Mouse (Mus musculus): Measurements from ENCODE around the gene Igbp1b. TPM values are rescaled to one million over a fixed set of nuclear protein-coding genes. Genes with fewer than 3 reads are reported as not detected.

Gene Igbp1b
- 0.60 and 0.61 TPM in 2 replicates for total RNA-seq (2014; rRNA removed)
- 0.79 and 0.86 TPM in 2 replicates for polyA plus RNA-seq (2015; fragmentation: Nextera tagmentation; extraction: Ambion mirVana)

- no peak within 1 kb of the TSS for H3K9ac ChIP-seq (replicated peaks; ENCODE audit: low read length, poor library complexity, severe bottlenecking)
- no peaks in the 10 kb centered on the region for H3K9me3 ChIP-seq (ENCODE audit: low read length)
- WGBS = 38% methylated on average over 3 of the region's 3 CpGs
- no peak within 1 kb of the TSS for H3K27ac ChIP-seq (ENCODE audit: low read depth, low read length)
- no peaks in the 10 kb centered on the region for H3K4me1 ChIP-seq (ENCODE audit: insufficient read depth, low read length)
- no peak for TF ChIP-seq CTCF (IDR thresholded peaks at IDR 0.05)
- H3K4me3 ChIP-seq (ENCODE audit: low read depth, low read length) = no peak within 1 kb of the TSS
- peak; percentile 71 for ATAC-seq (ENCODE audit: low FRiP score)
- DNase-seq (ENCODE audit: low spot score) = peak; percentile 28
- no peaks in the 10 kb centered on the region for H3K27me3 ChIP-seq (ENCODE audit: insufficient read depth, low read length)
- H3K36me3 ChIP-seq (ENCODE audit: insufficient read depth, low read length) = no peaks in the 10 kb centered on the region
- no peak within 1 kb of the TSS for H3K4me2 ChIP-seq (ENCODE audit: low read depth, low read length, poor library complexity, severe bottlenecking)
Measured at GRCm38 (mm10) chr6:138658516-138658915, at the start of gene Igbp1b. Igbp1b (minus strand) TSS chr6:138658544.

GRCm38 (mm10) chr6:138682959-138683358, 24.6 kb upstream of the Igbp1b start:
- TF ChIP-seq CTCF (IDR thresholded peaks at IDR 0.05) = no peak
- no peak overlapping the region for H3K4me3 ChIP-seq (ENCODE audit: low read depth, low read length)
- no peak overlapping the region for H3K4me2 ChIP-seq (ENCODE audit: low read depth, low read length, poor library complexity, severe bottlenecking)
- H3K36me3 ChIP-seq (ENCODE audit: insufficient read depth, low read length) = no peaks in the 10 kb centered on the region
- DNase-seq (ENCODE audit: low spot score) (no peak), ATAC-seq (ENCODE audit: low FRiP score) (no peak)
- H3K4me1 ChIP-seq (ENCODE audit: insufficient read depth, low read length) = no peaks in the 10 kb centered on the region
- H3K9me3 ChIP-seq (ENCODE audit: low read length) = no peaks in the 10 kb centered on the region
- H3K9ac ChIP-seq (replicated peaks; ENCODE audit: low read length, poor library complexity, severe bottlenecking) = no peak overlapping the region
- H3K27ac ChIP-seq (ENCODE audit: low read depth, low read length) = no peak overlapping the region
- H3K27me3 ChIP-seq (ENCODE audit: insufficient read depth, low read length) = no peaks in the 10 kb centered on the region

- H3K9me3 ChIP-seq (ENCODE audit: low read length) = no peaks in the 10 kb centered on the region
Measured at GRCm38 (mm10) chr6:138672704-138673141, 14.4 kb upstream of the Igbp1b start.

GRCm38 (mm10) chr6:138665416-138665815, 7.1 kb upstream of the Igbp1b start:
- ATAC-seq (ENCODE audit: low FRiP score) (no peak), DNase-seq (ENCODE audit: low spot score) (no peak)
- Histone ChIP-seq H3K4me3 (ENCODE audit: low read depth, low read length) (no peak overlapping the region), H3K9me3 (ENCODE audit: low read length) (no peaks in the 10 kb centered on the region), H3K27ac (ENCODE audit: low read depth, low read length) (no peak overlapping the region), H3K9ac (replicated peaks; ENCODE audit: low read length, poor library complexity, severe bottlenecking) (no peak overlapping the region), H3K36me3 (ENCODE audit: insufficient read depth, low read length) (no peaks in the 10 kb centered on the region), H3K4me1 (ENCODE audit: insufficient read depth, low read length) (no peaks in the 10 kb centered on the region), H3K27me3 (ENCODE audit: insufficient read depth, low read length) (no peaks in the 10 kb centered on the region), H3K4me2 (ENCODE audit: low read depth, low read length, poor library complexity, severe bottlenecking) (no peak overlapping the region)
- 70% methylated on average over 3 of the region's 3 CpGs for WGBS
- no peak for TF ChIP-seq CTCF (IDR thresholded peaks at IDR 0.05)

More at GRCm38 (mm10) chr6:138672704-138673141, 14.4 kb upstream of the Igbp1b start:
- Histone ChIP-seq H3K27me3 (ENCODE audit: insufficient read depth, low read length) (no peaks in the 10 kb centered on the region), H3K36me3 (ENCODE audit: insufficient read depth, low read length) (no peaks in the 10 kb centered on the region), H3K9ac (replicated peaks; ENCODE audit: low read length, poor library complexity, severe bottlenecking) (no peak overlapping the region), H3K4me1 (ENCODE audit: insufficient read depth, low read length) (no peaks in the 10 kb centered on the region), H3K4me3 (ENCODE audit: low read depth, low read length) (no peak overlapping the region), H3K27ac (ENCODE audit: low read depth, low read length) (no peak overlapping the region), H3K4me2 (ENCODE audit: low read depth, low read length, poor library complexity, severe bottlenecking) (no peak overlapping the region)
- WGBS = 14% methylated on average over 2 of the region's 2 CpGs
- TF ChIP-seq CTCF (IDR thresholded peaks at IDR 0.05) = no peak
- ATAC-seq (ENCODE audit: low FRiP score) (no peak), DNase-seq (ENCODE audit: low spot score) (no peak)

- H3K27me3 ChIP-seq (ENCODE audit: insufficient read depth, low read length) = no peaks in the 10 kb centered on the region
- no peak for DNase-seq (ENCODE audit: low spot score)
- 93% methylated on average over 2 of the region's 2 CpGs for WGBS
- TF ChIP-seq CTCF (IDR thresholded peaks at IDR 0.05) = no peak
- no peaks in the 10 kb centered on the region for H3K9me3 ChIP-seq (ENCODE audit: low read length)
- H3K27ac ChIP-seq (ENCODE audit: low read depth, low read length) = no peak overlapping the region
- H3K4me2 ChIP-seq (ENCODE audit: low read depth, low read length, poor library complexity, severe bottlenecking) = no peak overlapping the region
- no peak for ATAC-seq (ENCODE audit: low FRiP score)
- H3K4me3 ChIP-seq (ENCODE audit: low read depth, low read length) = no peak overlapping the region
- no peak overlapping the region for H3K9ac ChIP-seq (replicated peaks; ENCODE audit: low read length, poor library complexity, severe bottlenecking)
- no peaks in the 10 kb centered on the region for H3K4me1 ChIP-seq (ENCODE audit: insufficient read depth, low read length)
- no peaks in the 10 kb centered on the region for H3K36me3 ChIP-seq (ENCODE audit: insufficient read depth, low read length)
Measured at GRCm38 (mm10) chr6:138645604-138646003, 12.7 kb downstream of the Igbp1b start.

- WGBS = 67% methylated on average over 4 of the region's 4 CpGs
- H3K9me3 ChIP-seq (ENCODE audit: low read length) = no peaks in the 10 kb centered on the region
- DNase-seq (ENCODE audit: low spot score) (no peak), ATAC-seq (ENCODE audit: low FRiP score) (no peak)
- no peak overlapping the region for H3K27ac ChIP-seq (ENCODE audit: low read depth, low read length)
- no peak for TF ChIP-seq CTCF (IDR thresholded peaks at IDR 0.05)
- no peak overlapping the region for H3K4me3 ChIP-seq (ENCODE audit: low read depth, low read length)
- no peak overlapping the region for H3K9ac ChIP-seq (replicated peaks; ENCODE audit: low read length, poor library complexity, severe bottlenecking)
- no peaks in the 10 kb centered on the region for H3K4me1 ChIP-seq (ENCODE audit: insufficient read depth, low read length)
- H3K27me3 ChIP-seq (ENCODE audit: insufficient read depth, low read length) = no peaks in the 10 kb centered on the region
- no peak overlapping the region for H3K4me2 ChIP-seq (ENCODE audit: low read depth, low read length, poor library complexity, severe bottlenecking)
- no peaks in the 10 kb centered on the region for H3K36me3 ChIP-seq (ENCODE audit: insufficient read depth, low read length)
Measured at GRCm38 (mm10) chr6:138639351-138639750, 19.0 kb downstream of the Igbp1b start.

Measured in midbrain, postnatal 0 days (tissue).